Mouse (Mus musculus) left cerebral cortex, postnatal 36 days (tissue): Measurements from ENCODE around the gene Sgsm1. TPM values are rescaled to one million over a fixed set of nuclear protein-coding genes. Genes with fewer than 3 reads are reported as not detected.
"Not testable (repeated sequence)": the region's sequence is repeated elsewhere in the genome, so short reads cannot be mapped to it uniquely, and the experiment has no call there.

Experiments used
- DNase-seq, 2 experiments: peaks; one replicate each; pipeline ENCODE4 v3.0.0; 2021 to 2022; ENCODE audit warnings: low spot score in 2 of 2, mixed read lengths in 1 of 2
- intact Hi-C: fragments of 180-260 bp; cut with DNase I; formaldehyde crosslinking; loops from one replicate; pipeline ENCODE4 v1.15.1; 2025
- total RNA-seq, 2 experiments: library from RNA; stranded (reverse); gene quantifications; 2 replicates each; pipeline ENCODE4 v1.2.3; 2021

The Sgsm1 gene
- 100 to 1,000 TPM; 124 to 169 TPM for total RNA-seq

DNA sequence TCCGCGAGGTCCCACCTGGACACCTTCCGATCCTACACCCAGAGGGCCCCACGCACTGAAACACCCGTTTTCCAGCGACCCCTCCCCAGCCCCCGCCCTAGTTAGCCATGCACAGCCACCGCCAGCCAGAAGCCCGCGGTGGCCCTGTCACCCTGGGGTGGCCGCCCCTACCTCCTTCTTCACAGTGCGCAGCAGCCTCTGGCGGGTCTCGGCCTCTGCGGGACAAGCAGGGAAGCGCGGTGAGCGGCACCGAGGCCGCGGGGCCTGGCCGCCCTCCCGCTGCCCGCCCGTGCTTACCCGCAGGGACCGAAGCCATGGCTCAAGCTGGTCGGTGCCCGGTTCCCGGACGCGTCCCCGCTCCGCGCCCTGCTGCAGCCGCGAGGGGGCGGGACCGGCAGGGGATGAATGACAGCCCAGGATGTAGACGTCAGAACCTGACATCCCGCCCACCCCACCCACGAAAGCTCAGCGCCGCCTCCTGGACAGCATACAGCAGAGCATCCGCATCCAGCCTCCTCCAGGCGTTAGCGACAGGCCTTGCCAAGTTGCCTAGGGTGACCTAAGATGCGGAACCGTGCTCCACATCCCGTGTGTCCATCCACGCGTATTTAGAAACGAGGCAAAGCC, at the start of gene Sgsm1:
Gene Sgsm1, minus strand, starts transcription at position 410 of the 627 bp plus-strand sequence.
- intact Hi-C loops: loop anchor here (1.0 kb wide), 1 partner anchor 24 kb away; no protein-coding TSS in a partner anchor

DNA sequence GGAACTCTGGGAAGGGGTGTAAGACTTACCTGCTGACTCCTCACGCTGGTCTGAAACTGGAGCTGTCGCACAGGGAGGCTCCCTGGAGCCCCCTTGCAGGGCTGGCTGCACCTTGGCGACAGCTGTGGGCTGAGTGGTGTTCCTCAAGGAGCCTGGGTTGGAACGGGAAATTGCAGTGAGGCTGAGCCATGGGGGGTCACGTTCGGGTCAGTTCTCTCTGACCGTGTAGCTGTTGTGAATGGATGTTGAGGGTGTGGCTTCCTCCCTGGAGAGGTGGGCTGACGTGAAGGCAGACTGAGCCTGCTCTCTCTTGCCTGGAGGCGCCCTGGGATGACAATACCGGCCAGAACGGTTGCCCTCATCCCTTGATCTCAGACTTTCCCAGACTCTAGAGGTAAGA, 48.2 kb upstream of the Sgsm1 start:
- DNase-seq: no peak
- intact Hi-C loops: no loop called here

More for the DNA sequence above, at the start of gene Sgsm1:
- DNase-seq: peak; percentile 86 to 88

GRCm38 (mm10) chr5:113357656-113358055, 47.1 kb upstream of the Sgsm1 start:
- intact Hi-C loops: no loop called here
- no peak for DNase-seq

DNA sequence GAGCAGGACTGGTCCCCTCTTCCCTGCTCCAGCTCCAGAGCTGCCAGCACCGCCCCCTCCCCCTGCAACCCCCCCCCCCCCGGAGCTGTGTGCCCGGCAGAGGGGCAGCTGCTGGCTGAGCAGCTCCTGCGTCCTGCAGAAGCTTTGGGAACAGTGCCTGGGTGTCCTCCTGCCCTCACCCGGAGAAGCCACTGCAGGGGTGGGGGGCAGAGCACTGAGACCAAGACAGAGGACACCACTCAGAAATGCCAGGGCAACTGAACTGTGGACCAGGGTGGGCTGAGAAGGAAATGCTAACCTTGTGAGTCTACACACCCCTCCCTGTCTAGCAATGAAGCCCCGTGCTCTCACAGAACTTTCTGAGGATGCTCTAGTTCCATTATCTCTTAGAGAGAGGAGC, 46.6 kb upstream of the Sgsm1 start, which contains the start of gene Aym1:
Gene Aym1, plus strand, starts transcription at position 109 of the 400 bp plus-strand sequence.
- DNase-seq: no peak
- intact Hi-C loops: no loop called here

DNA sequence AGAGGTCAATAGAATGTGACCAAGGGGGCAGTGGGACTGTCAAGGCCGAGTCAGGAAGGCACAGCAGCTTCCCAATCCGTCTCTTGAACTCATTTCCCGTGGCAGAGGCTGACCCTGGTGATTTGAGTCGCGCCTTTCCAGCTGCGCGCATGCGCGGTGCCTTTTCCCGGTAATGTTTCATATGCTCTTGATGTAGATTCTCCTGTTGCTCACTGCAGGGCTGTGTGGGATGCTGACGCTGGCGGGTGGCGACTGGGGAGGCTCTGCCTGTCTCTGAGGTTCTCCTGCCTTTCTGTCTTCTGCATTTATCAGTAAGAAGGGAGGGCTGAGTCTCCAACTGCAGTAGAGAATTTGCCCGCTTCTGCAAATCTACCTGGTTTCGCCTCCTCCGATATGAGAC, 43.7 kb upstream of the Sgsm1 start:
- DNase-seq: peak; percentile 68 to 74
- intact Hi-C loops: no loop called here

DNA sequence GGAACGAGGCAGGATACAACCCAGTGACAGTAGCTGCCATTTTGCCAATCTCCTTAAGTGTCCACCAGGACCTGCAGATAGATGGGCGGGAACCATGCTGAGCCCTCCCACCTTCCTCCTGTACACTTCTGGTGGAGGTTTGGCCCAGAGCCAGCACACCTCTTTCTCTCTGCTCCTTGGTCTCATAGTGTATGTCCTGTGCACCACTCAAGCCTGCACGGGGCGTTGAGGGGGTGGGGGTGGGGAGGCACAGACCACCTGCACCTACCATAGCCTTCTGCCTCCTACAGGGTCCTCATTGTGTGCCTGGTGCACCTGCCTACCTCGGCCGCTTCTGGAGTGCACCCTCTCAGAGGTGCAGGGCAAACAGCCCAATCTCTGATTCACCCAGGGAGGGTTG, 42.0 kb upstream of the Sgsm1 start:
- DNase-seq: no peak

GRCm38 (mm10) chr5:113351768-113352167, 41.2 kb upstream of the Sgsm1 start:
- DNase-seq: no peak
- intact Hi-C loops: loop anchor here (2.0 kb wide), 1 partner anchor 65 kb away; no protein-coding TSS in a partner anchor

More for the DNA sequence above, 42.0 kb upstream of the Sgsm1 start:
- intact Hi-C loops: no loop called here

DNA sequence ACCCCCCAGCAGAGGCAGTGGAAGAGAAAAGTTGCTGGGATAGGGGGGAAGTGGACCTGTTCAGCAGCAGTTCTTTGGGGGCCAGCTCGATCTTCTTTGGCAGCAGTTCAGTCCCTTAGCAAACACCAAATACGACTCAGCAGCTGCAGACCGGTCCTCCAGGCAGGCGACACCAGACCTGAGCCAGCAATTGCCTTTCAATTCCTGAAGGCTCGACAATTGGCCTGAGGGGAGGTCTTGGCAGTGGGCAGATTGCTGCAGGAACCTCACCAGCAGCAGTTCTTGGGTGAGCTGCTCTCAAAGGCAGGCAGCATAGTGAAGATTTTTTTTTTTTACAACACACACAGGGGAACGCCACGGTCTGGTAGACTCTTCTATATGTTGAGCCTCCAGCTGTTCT, 39.2 kb upstream of the Sgsm1 start:
- intact Hi-C loops: loop anchor here (2.0 kb wide), 1 partner anchor 63 kb away; no protein-coding TSS in a partner anchor
- DNase-seq: no peak

- intact Hi-C loops: no loop called here
- DNase-seq: no peak
Measured at GRCm38 (mm10) chr5:113349226-113349625, 38.6 kb upstream of the Sgsm1 start.

- intact Hi-C loops: no loop called here
- no peak for DNase-seq
Measured at GRCm38 (mm10) chr5:113348597-113348996, 38.0 kb upstream of the Sgsm1 start.

GRCm38 (mm10) chr5:113347593-113347992, 37.0 kb upstream of the Sgsm1 start:
- DNase-seq: no peak
- intact Hi-C loops: no loop called here

DNA sequence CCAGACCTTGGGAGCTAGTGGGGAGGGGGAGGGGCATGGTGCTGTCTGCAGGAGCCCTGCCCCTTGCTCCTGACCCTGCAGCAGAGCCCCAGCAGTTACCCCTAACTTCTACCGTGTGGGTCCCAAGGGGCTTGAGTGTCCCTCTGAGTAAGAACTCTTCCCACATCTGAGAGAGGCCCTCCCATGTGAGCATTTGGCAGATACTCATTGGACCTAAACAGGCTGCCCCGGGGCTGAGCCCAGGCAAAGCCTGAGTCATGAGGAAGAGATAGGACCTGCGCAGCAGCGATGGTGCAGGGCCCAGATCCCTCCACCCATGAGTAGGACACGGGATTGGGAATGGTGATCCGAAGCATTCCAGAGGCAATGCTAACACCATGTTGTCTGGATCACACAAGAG, 36.1 kb upstream of the Sgsm1 start:
- intact Hi-C loops, DNase-seq: not testable (repeated sequence)

- intact Hi-C loops: no loop called here
- no peak for DNase-seq
Measured at GRCm38 (mm10) chr5:113345781-113346180, 35.2 kb upstream of the Sgsm1 start.

- intact Hi-C loops: no loop called here
- peak; percentile 51 to 61 for DNase-seq
Measured at GRCm38 (mm10) chr5:113344635-113345386, 34.2 kb upstream of the Sgsm1 start.

DNA sequence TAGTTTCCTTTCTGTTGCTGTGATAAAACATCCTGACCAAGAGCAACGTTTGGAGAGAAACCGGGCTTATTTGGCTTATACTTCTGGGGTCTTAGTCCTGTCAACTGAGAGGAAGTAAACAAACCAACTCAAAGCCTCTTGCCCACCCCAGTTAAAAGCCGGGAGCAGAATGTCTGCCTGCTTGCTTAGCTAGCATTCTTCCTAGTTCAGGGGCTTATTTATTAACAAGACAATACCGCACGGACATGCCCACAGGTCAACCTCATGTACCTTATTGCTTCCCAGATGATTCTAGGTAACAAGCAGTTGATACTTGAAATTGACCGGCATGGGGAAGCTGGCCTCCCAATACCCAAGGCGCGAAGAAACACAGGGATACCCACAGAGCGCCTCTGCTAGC, 25.7 kb upstream of the Sgsm1 start:
- intact Hi-C loops: no loop called here
- DNase-seq: no peak

GRCm38 (mm10) chr5:113335732-113336131, 25.1 kb upstream of the Sgsm1 start:
- intact Hi-C loops: no loop called here
- DNase-seq: no peak

DNA sequence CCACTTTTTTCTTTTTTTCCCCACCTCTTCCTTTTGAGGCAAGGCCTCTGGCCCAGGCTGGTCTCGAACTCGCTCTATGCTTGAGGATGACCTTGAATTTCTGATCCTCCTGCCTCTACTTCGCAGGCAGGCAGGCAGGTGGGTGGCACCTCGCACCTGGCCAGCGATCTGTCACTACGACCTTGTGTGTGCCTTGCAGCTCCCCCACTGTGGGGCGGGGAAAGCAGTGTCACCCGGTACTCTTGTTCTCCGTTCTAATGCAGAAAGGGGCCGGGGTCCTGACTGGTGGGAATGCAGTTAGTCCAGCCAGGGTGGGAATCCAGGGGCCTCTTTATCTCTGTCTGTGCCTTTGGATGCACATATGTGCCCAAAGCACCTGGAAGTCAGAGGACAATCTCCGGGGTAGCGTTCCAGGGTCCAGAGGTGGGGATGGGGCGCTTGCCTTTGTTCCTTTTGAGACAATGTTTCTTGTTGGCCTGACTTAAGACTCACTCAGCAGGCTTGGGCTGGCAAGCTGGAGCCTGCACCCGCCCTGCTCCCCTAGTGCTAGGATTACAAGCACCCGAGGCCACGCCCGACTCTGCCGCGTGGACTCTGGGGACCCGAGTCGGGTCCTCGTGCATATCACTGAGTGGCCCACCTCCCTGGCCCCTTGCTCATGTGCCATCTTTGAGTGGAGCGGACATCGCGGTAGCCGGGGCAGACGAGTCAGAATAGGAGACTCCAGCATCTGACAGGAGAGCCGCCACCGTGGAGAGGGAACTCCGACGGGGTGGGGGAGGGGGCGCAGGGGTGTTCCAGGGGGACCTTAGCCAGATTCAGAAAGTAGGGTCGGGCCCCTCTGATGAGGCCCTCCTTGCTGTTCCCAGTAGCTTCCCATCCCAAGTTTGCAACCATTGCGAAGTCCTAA, 24.3 kb upstream of the Sgsm1 start:
- no peak for DNase-seq
- intact Hi-C loops: no loop called here

GRCm38 (mm10) chr5:113332899-113333298, 22.3 kb upstream of the Sgsm1 start:
- intact Hi-C loops: no loop called here
- DNase-seq: no peak

GRCm38 (mm10) chr5:113332239-113332638, 21.7 kb upstream of the Sgsm1 start:
- intact Hi-C loops: no loop called here
- DNase-seq: no peak

DNA sequence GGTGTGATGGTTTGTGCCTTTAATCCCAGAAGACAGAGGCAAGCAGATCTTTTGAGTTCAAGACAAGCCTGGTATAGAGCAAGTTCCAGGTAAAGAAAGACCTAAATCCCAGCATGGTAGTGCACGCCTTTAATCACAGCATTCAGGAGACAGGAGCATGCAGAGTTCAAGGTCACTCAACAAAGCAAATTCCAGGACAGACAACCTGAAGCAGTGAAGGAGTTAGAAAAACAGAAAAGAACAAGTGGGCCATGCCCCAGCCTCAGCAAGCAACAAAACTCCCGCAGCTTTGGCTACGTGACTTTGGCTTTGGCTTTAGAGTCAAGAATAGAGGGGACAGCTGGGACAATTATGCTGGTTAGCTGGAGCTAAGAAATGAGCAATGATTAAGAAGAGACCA, 19.6 kb upstream of the Sgsm1 start:
- DNase-seq: no peak
- intact Hi-C loops: no loop called here
